Mouse (Mus musculus): ENCODE data around the gene Wasf2. TPM values are rescaled to one million over a fixed set of nuclear protein-coding genes. Genes with fewer than 3 reads are reported as not detected.
A peak's percentile ranks its signal among the peaks of the same experiment; 100 is the strongest.

The Wasf2 gene
- polyA plus RNA-seq (2016; fragmentation: Nextera tagmentation; extraction: Ambion mirVana) = 43.5 and 50.0 TPM in 2 replicates

DNA sequence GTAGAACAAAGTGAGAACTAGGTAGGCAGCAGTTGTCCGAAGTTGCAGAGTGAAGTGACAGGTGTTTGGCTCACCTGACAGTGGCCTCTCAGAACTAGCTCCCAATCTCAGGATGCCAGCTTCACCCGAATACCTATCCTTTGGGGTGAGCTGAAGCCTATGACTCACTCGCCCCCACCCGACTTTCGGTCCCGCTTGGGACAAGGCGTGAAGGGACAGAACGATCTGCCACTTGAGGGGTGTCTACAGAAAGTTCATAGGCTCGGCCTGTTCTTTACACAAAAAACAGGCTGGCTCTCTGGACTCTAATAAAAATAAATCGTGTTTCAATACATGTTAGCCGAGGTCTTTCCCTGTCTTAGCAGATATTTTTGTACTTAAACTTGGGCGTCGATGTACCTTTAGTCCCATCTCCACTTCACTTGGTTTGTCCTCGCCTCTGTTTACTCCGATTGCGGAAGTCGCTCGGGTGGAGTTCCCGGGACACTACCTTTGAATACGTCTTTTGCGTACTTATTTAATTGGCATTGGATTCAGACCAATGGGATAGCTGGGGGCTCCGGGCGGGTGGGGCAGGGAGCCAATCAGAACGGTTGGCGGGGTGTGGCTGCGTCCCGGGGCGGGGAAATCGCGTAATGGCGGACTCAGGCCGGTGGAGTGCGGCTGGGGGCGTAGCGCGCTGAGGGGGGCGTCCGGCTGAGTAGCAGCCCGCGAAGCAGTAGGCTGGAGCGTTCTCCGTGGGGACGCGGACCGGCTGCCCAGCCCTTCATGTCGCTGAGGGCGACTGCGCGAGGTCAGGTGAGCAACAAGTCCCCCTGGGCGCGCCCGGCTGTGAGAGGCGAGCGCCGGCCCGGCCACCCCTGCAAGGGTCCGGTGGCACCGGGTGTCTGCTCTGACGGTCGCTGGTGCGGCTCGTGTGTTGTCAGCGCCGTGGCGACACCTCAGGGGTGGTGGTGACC lies at the start of gene Wasf2:
Gene Wasf2 (plus strand): TSS at position 575 of the 959 bp plus-strand sequence.
- H3K9me3 ChIP-seq = no peaks in the 10 kb centered on the region
- H3K9ac ChIP-seq (replicated peaks) = peak within 1 kb of the TSS; percentile 78
- peak within 1 kb of the TSS; percentile 57 for H3K27ac ChIP-seq (replicated peaks)
- H3K27me3 ChIP-seq = no peaks in the 10 kb centered on the region
- H3K4me2 ChIP-seq (replicated peaks) = peak within 1 kb of the TSS; percentile 64
- H3K4me3 ChIP-seq = peak within 1 kb of the TSS; percentile 95
- H3K4me1 ChIP-seq = peaks cover 23% of the 10 kb centered on the region
- 0 out of 2 replicates have a peak, but pooled peaks cover 8% of the 10 kb centered on the region for H3K36me3 ChIP-seq
- under 1% methylated on average over 65 of the region's 65 CpGs for WGBS
- peak; percentile 96 for ATAC-seq (ENCODE audit: low FRiP score, low read depth)

- Histone ChIP-seq H3K9me3 (no peaks in the 10 kb centered on the region), H3K27ac (replicated peaks) (no peak overlapping the region), H3K4me3 (no peak overlapping the region), H3K27me3 (peaks cover 15% of the 10 kb centered on the region), H3K36me3 (peaks cover 14% of the 10 kb centered on the region; the same call in 1 of the 2 replicates), H3K9ac (replicated peaks) (no peak overlapping the region), H3K4me1 (peaks cover 36% of the 10 kb centered on the region), H3K4me2 (replicated peaks) (no peak overlapping the region)
- no peak for ATAC-seq (ENCODE audit: low FRiP score, low read depth)
- 92% methylated on average over 3 of the region's 3 CpGs for WGBS
Measured at GRCm38 (mm10) chr4:133080862-133081261, 49.4 kb upstream of the Wasf2 start.

DNA sequence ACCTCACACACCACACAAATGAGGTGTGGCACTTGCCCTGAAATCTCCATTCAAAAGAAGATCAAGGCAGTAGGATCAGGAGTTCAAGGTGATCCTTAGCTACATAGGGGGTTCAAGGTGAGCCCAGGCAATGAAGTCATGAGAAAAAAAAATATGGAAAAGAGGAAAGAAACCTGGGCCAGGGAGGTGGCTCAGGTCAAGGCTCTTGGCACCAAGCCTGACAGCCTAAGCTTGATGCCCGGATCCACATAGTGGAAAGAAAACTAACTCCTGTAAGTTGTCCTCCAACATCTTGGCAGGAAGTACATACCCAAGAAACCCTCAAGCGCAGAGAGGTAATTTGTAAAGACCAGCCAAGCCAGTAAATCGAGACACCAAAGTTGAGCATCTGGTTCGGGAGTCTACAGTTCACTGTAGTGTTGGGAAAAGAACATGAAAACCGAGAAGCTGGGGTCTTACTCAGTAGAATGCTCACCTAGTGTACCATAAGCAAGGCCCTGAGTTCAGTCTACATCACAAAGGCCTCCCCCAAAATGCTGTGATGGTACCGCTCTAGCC lies 48.0 kb upstream of the Wasf2 start:
- WGBS = 90% methylated on average over 6 of the region's 6 CpGs
- H3K9me3 ChIP-seq = no peaks in the 10 kb centered on the region
- peaks cover 44% of the 10 kb centered on the region for H3K4me1 ChIP-seq
- H3K27me3 ChIP-seq = peaks cover 17% of the 10 kb centered on the region
- no peak overlapping the region for H3K9ac ChIP-seq (replicated peaks)
- peaks cover 14% of the 10 kb centered on the region; the same call in 1 of the 2 replicates for H3K36me3 ChIP-seq
- no peak overlapping the region for H3K27ac ChIP-seq (replicated peaks)
- no peak for ATAC-seq (ENCODE audit: low FRiP score, low read depth)
- no peak overlapping the region for H3K4me3 ChIP-seq
- no peak overlapping the region for H3K4me2 ChIP-seq (replicated peaks)

DNA sequence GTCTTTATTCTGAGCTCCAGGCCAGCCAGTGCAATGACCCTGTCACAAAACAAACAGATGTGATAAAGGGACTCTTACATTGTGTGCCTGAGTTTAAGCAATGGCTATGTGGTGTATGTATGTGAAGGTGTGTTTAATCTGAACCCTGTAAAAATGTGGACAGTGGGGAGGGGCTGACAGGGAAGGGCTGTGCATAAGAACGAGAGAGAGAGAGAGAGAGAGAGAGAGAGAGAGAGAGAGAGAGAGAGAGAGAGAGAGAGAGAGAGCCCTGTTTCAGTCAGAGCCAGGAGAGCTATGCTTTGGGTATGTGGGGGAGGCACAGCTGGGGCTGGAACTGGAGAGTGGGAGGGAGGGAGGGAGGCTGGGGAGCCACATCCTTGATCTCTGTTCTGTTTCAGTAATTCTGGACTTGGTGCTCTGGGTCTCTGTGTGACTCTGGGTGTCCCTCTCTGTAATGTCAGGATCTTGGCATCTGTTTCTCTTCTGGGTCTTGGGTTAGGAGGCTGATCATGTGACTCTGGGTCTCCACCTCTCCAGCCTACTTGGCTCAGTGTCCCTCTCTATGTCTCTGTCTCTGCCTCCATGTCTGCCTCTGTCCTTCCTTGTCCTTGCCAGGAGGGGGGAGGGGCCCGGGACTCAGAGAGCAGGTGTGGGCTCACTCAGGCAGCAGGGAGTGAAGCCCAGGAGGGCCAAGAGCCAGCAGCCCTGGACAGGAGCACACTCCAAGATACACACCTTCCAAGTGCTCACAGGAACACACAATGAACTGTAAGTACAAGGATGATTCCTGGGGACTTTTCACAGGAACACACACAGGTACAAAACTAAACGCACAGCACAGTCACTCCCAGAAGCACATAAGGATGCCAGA lies 46.1 kb upstream of the Wasf2 start:
- no peaks in the 10 kb centered on the region for H3K9me3 ChIP-seq
- H3K4me1 ChIP-seq = peaks cover 47% of the 10 kb centered on the region
- peak overlapping the region; percentile 76 for H3K4me2 ChIP-seq (replicated peaks)
- WGBS = 27% methylated on average over 3 of the region's 3 CpGs
- H3K27me3 ChIP-seq = peaks cover 17% of the 10 kb centered on the region
- H3K27ac ChIP-seq (replicated peaks) = peak overlapping the region; percentile 74
- no peak for ATAC-seq (ENCODE audit: low FRiP score, low read depth)
- H3K9ac ChIP-seq (replicated peaks) = no peak overlapping the region
- H3K36me3 ChIP-seq = no peaks in the 10 kb centered on the region
- no peak overlapping the region for H3K4me3 ChIP-seq

GRCm38 (mm10) chr4:133085011-133085782 lies 45.1 kb upstream of the Wasf2 start:
- Histone ChIP-seq H3K9ac (replicated peaks) (peak overlapping the region; percentile 39), H3K36me3 (no peaks in the 10 kb centered on the region), H3K4me1 (peaks cover 47% of the 10 kb centered on the region), H3K4me3 (peak overlapping the region; percentile 39), H3K27me3 (peaks cover 21% of the 10 kb centered on the region), H3K9me3 (no peaks in the 10 kb centered on the region), H3K27ac (replicated peaks) (peak overlapping the region; percentile 74), H3K4me2 (replicated peaks) (peak overlapping the region; percentile 76)
- ATAC-seq (ENCODE audit: low FRiP score, low read depth) = 0 out of 2 replicates have a peak, but pooled peaks have one; percentile 23
- under 1% methylated on average over 50 of the region's 53 CpGs for WGBS

GRCm38 (mm10) chr4:133085783-133086342 lies 44.4 kb upstream of the Wasf2 start:
- peak overlapping the region; percentile 74 for H3K27ac ChIP-seq (replicated peaks)
- peaks cover 21% of the 10 kb centered on the region for H3K27me3 ChIP-seq
- peak overlapping the region; percentile 39; the same call in 1 of the 2 replicates for H3K9ac ChIP-seq (replicated peaks)
- peak; percentile 50; the same call in 1 of the 2 replicates for ATAC-seq (ENCODE audit: low FRiP score, low read depth)
- H3K36me3 ChIP-seq = no peaks in the 10 kb centered on the region
- WGBS = 8% methylated on average over 12 of the region's 12 CpGs
- peak overlapping the region; percentile 76 for H3K4me2 ChIP-seq (replicated peaks)
- no peaks in the 10 kb centered on the region for H3K9me3 ChIP-seq
- H3K4me3 ChIP-seq = peak overlapping the region; percentile 39; the same call in 1 of the 2 replicates
- H3K4me1 ChIP-seq = peaks cover 53% of the 10 kb centered on the region

DNA sequence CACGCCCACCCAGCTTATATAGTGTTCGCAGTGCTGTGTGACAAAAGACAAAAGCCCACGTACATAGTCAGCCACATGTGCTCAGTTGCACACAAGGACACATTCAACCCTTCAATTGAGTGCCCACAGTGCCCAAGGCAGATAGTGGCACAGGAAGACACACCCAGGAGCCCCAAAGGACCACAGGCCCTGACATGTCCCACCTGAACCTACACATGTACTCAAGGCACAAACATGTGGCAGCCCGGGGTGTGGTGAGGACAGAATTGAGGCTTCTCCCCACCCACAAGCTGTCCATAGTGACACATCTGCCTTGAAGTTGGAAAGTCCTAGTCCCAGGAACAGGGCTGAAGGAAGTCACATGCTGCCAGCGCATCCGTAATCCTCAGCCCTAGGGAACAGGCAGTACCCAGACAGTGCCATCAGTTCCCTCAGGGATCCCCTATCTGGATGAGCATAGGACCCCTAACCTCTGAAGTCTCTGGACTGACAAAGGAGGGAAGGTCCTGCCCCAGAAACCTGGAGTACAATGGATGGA lies 43.1 kb upstream of the Wasf2 start:
- Histone ChIP-seq H3K9me3 (no peaks in the 10 kb centered on the region), H3K27ac (replicated peaks) (no peak overlapping the region), H3K36me3 (no peaks in the 10 kb centered on the region), H3K27me3 (peaks cover 30% of the 10 kb centered on the region), H3K4me2 (replicated peaks) (no peak overlapping the region), H3K9ac (replicated peaks) (no peak overlapping the region), H3K4me1 (peaks cover 63% of the 10 kb centered on the region), H3K4me3 (no peak overlapping the region)
- ATAC-seq (ENCODE audit: low FRiP score, low read depth) = no peak
- WGBS = 84% methylated on average over 6 of the region's 6 CpGs

- Histone ChIP-seq H3K36me3 (no peaks in the 10 kb centered on the region), H3K4me3 (no peak overlapping the region), H3K9ac (replicated peaks) (no peak overlapping the region), H3K9me3 (no peaks in the 10 kb centered on the region), H3K27ac (replicated peaks) (no peak overlapping the region), H3K4me1 (peaks cover 68% of the 10 kb centered on the region), H3K27me3 (peaks cover 36% of the 10 kb centered on the region), H3K4me2 (replicated peaks) (no peak overlapping the region)
- ATAC-seq (ENCODE audit: low FRiP score, low read depth) = no peak
- 58% methylated on average over 8 of the region's 8 CpGs for WGBS
Measured at GRCm38 (mm10) chr4:133087835-133088234, 42.5 kb upstream of the Wasf2 start.

DNA sequence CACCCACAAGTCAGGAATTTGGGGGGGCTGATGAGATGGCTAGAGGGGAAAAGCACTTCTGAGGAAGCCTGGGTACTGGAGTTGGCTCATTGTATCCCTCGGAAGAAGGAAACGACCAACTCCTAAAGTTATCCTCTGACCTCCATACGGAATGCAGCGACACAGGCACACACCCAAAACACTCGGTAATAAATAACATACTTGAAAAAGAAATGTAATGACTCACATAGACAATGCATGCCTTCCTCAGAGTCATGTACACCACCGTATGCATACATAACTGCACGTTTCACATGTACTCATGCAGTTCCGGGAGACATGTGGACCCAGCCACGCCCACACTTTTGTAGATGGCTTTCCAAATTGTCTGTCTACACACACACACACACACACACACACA lies 41.0 kb upstream of the Wasf2 start:
- Histone ChIP-seq H3K9me3 (no peaks in the 10 kb centered on the region), H3K4me3 (no peak overlapping the region), H3K36me3 (no peaks in the 10 kb centered on the region), H3K9ac (replicated peaks) (no peak overlapping the region), H3K27me3 (peaks cover 45% of the 10 kb centered on the region), H3K4me2 (replicated peaks) (no peak overlapping the region), H3K4me1 (peaks cover 77% of the 10 kb centered on the region), H3K27ac (replicated peaks) (no peak overlapping the region)
- ATAC-seq (ENCODE audit: low FRiP score, low read depth) = no peak
- 92% methylated on average over 9 of the region's 9 CpGs for WGBS

DNA sequence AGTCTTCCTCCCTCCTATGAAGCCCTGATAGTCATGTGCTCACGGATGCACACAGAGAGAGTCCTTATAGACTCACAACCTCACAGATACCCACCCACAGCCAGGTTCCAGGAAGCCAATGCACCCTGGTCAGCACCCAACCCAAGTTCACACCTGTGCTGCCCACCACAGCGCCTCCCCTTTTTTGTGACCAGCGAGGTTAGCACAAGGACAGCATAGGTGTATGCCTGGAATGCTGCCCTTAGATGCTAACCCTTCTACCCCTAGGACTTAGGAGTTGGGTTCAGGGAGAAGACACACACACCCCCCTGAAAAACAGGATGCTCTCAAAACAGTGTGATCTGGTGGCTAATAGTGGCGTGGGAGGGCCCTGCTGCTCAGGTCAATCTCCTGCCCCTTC lies 40.5 kb upstream of the Wasf2 start:
- Histone ChIP-seq H3K27me3 (peaks cover 41% of the 10 kb centered on the region), H3K4me1 (peaks cover 77% of the 10 kb centered on the region), H3K36me3 (no peaks in the 10 kb centered on the region), H3K4me2 (replicated peaks) (no peak overlapping the region), H3K9me3 (no peaks in the 10 kb centered on the region), H3K4me3 (no peak overlapping the region), H3K27ac (replicated peaks) (peak overlapping the region; percentile 71; the same call in 1 of the 2 replicates), H3K9ac (replicated peaks) (no peak overlapping the region)
- WGBS = 86% methylated on average over 4 of the region's 4 CpGs
- no peak for ATAC-seq (ENCODE audit: low FRiP score, low read depth)
